Mouse (Mus musculus): ENCODE measurements around the gene Vtcn1. TPM values are rescaled to one million over a fixed set of nuclear protein-coding genes. Genes with fewer than 3 reads are reported as not detected.

Gene Vtcn1
- total RNA-seq, 1 experiment = 0.31 TPM

DNA sequence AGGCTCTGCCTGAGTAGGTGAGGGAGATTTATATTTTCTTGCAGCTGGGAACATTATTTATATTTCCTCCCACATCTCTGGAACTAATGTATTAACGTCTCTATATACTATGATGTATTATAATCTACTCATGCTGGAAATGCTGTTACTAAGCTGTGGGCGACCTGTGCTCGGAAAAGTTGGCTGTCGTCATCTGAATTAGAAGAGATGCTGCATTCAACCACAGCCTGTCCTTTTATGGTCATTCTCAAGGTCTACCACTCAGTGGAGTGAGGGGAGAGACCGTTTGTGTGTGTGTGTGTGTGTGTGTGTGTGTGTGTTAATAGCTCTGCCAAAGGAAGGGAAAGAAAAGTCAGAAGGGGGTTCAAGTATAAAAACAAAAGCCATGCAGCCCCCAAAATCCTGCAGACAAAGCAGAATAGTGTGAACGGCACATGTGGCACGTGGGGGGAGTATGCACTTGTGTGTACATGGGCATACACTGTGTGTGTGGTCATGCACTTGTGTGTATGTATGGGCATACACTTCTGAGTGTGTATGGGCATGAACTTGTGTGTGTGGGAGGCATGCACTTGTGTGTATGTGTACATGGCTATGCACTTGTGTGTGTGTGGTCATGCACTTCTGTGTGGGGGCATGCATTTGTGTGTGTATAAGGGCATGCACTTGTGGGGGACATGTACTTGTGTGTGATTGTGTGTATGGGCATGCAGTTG lies 86.4 kb downstream of the Vtcn1 start:
- Histone ChIP-seq H3K4me1 (ENCODE audit: control insufficient read depth in 2 of 2, insufficient read depth in 2 of 2, low read length in 2 of 2, poor library complexity in 1 of 2) (no peaks in the 10 kb centered on the region), H3K36me3 (ENCODE audit: control insufficient read depth, insufficient read depth, low read length, poor library complexity, severe bottlenecking) (no peaks in the 10 kb centered on the region), H3K27ac (ENCODE audit: insufficient read depth, low read depth, low read length, poor library complexity, severe bottlenecking) (no peak overlapping the region), H3K9me3 (ENCODE audit: control insufficient read depth, insufficient read depth, low read depth, low read length) (no peaks in the 10 kb centered on the region), H3K9ac (ENCODE audit: insufficient read depth, low read depth, low read length, poor library complexity, severe bottlenecking) (no peak overlapping the region), H3K4me3 (ENCODE audit: insufficient read depth in 1 of 2, low read depth in 1 of 2, low read length in 2 of 2, poor library complexity in 1 of 2, severe bottlenecking in 1 of 2) (no peak overlapping the region)
- in situ Hi-C loops (cut with MboI; ENCODE audit: low sequenced_read_pairs in 2 of 2, unreplicated experiment in 2 of 2) = no loop called here
- DNase-seq (ENCODE audit: low read depth, low spot score) = no peak
- TF ChIP-seq MAFK (IDR thresholded peaks at IDR 0.05; ENCODE audit: insufficient read depth, low read depth, low read length) = no peak
- TF ChIP-seq CHD2 (IDR thresholded peaks at IDR 0.05; ENCODE audit: low read depth, low read length) = no peak
- TF ChIP-seq ZNF384 (IDR thresholded peaks at IDR 0.05; ENCODE audit: low read depth, low read length) = no peak
- no peak for TF ChIP-seq HCFC1 (IDR thresholded peaks at IDR 0.05; ENCODE audit: borderline replicate concordance, insufficient read depth, low read length)
- TF ChIP-seq ZC3H11A (IDR thresholded peaks at IDR 0.05; ENCODE audit: borderline replicate concordance, low read depth, low read length) = no peak

DNA sequence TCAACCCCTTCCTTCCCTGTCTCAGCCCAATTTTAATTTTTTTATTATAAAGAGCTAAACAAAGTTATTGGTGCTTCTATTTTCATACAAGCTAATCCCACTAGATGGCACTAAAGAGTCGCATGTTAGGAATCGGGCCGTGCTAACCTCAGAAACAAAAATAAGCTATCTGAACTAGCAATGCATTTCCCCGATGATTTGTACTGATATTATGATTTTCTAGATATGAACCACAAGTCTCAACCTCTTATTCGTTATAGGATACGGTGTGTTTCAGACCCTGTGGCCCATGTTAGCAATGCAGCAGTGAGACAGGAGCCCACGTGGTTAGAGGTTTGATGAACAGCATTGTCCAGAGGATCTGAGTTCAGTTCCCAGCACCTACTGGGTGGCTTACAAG lies 91.6 kb downstream of the Vtcn1 start:
- H3K4me3 ChIP-seq (ENCODE audit: insufficient read depth in 1 of 2, low read depth in 1 of 2, low read length in 2 of 2, poor library complexity in 1 of 2, severe bottlenecking in 1 of 2) = no peak overlapping the region
- in situ Hi-C loops (cut with MboI; ENCODE audit: low sequenced_read_pairs in 2 of 2, unreplicated experiment in 2 of 2) = no loop called here
- H3K9ac ChIP-seq (ENCODE audit: insufficient read depth, low read depth, low read length, poor library complexity, severe bottlenecking) = no peak overlapping the region
- TF ChIP-seq HCFC1 (IDR thresholded peaks at IDR 0.05; ENCODE audit: borderline replicate concordance, insufficient read depth, low read length) = no peak
- no peak for TF ChIP-seq ZNF384 (IDR thresholded peaks at IDR 0.05; ENCODE audit: low read depth, low read length)
- no peak for TF ChIP-seq MAFK (IDR thresholded peaks at IDR 0.05; ENCODE audit: insufficient read depth, low read depth, low read length)
- 0 out of 2 replicates have a peak, but pooled peaks have one; percentile 27 for TF ChIP-seq ZC3H11A (IDR thresholded peaks at IDR 0.05; ENCODE audit: borderline replicate concordance, low read depth, low read length)
- no peak overlapping the region for H3K27ac ChIP-seq (ENCODE audit: insufficient read depth, low read depth, low read length, poor library complexity, severe bottlenecking)
- peak; percentile 30 for DNase-seq (ENCODE audit: low read depth, low spot score)
- no peaks in the 10 kb centered on the region for H3K36me3 ChIP-seq (ENCODE audit: control insufficient read depth, insufficient read depth, low read length, poor library complexity, severe bottlenecking)
- no peaks in the 10 kb centered on the region for H3K9me3 ChIP-seq (ENCODE audit: control insufficient read depth, insufficient read depth, low read depth, low read length)
- H3K4me1 ChIP-seq (ENCODE audit: control insufficient read depth in 2 of 2, insufficient read depth in 2 of 2, low read length in 2 of 2, poor library complexity in 1 of 2) = no peaks in the 10 kb centered on the region

DNA sequence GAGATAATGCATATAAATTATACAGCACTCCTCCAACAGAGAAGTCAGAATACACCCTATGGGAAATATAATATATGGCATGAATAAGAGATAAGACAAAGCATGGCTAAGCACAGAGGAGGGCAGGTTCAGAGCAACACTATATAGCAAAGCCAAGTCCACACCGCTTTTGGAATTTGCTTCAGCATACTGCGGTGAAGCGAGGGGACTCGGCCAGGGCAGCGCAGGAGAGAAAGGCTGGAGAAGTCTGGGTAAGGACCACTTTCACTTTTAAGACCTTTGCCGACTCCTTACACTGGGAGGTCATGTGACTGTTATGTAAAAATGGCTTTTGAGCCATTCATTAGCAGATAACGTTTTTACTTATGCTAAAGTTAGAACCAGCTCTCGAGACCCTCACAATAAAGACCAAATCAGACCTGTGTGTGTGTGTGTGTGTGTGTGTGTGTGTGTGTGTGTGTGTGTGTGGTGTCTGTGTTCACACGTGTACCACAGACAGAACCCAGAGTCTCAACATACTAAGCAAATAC lies 95.4 kb downstream of the Vtcn1 start:
- H3K4me3 ChIP-seq (ENCODE audit: insufficient read depth in 1 of 2, low read depth in 1 of 2, low read length in 2 of 2, poor library complexity in 1 of 2, severe bottlenecking in 1 of 2) = no peak overlapping the region
- in situ Hi-C loops (cut with MboI; ENCODE audit: low sequenced_read_pairs in 2 of 2, unreplicated experiment in 2 of 2) = no loop called here
- no peaks in the 10 kb centered on the region for H3K9me3 ChIP-seq (ENCODE audit: control insufficient read depth, insufficient read depth, low read depth, low read length)
- DNase-seq (ENCODE audit: low read depth, low spot score) = no peak
- no peak for TF ChIP-seq HCFC1 (IDR thresholded peaks at IDR 0.05; ENCODE audit: borderline replicate concordance, insufficient read depth, low read length)
- no peak for TF ChIP-seq MAFK (IDR thresholded peaks at IDR 0.05; ENCODE audit: insufficient read depth, low read depth, low read length)
- H3K27ac ChIP-seq (ENCODE audit: insufficient read depth, low read depth, low read length, poor library complexity, severe bottlenecking) = no peak overlapping the region
- peaks cover 0 to 4% of the 10 kb centered on the region in 2 experiments; a peak in 1 of 4 replicates for H3K4me1 ChIP-seq (ENCODE audit: control insufficient read depth in 2 of 2, insufficient read depth in 2 of 2, low read length in 2 of 2, poor library complexity in 1 of 2)
- H3K9ac ChIP-seq (ENCODE audit: insufficient read depth, low read depth, low read length, poor library complexity, severe bottlenecking) = no peak overlapping the region
- no peaks in the 10 kb centered on the region for H3K36me3 ChIP-seq (ENCODE audit: control insufficient read depth, insufficient read depth, low read length, poor library complexity, severe bottlenecking)

DNA sequence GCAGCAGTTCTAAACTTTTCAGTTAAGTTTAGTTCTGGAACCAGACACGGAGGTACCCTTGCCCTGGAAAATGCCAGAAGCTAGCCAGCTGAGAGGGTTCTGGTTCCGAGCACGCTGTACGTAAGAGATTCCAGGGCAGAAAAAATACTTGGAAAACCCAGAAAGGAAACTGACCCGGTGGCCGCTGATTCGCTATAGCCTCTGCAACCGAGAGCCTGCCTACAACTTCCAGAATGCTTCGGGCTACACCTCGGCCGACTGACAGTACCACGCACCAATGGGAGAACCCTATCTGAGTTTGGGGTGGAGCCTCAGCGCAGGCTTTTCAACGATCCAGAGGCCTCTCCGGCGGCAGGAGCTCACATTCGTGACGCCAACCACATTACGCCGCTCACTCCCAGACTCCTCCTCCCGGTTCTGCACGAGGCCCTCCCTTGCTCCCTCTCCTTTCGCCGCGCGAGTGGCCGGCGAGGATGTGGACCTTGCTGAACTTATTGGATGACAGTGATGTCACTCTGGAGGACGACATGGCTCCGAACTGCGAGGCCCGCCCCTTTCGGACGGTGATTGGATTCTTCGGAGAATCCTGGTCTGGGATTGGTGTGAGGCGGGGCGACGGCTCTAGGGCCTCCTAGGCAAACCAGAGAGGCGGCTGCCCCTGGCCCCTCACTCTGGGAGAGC lies 96.7 kb downstream of the Vtcn1 start, which contains the start of gene Trim45:
Gene Trim45, plus strand, starts transcription at position 378 of the 681 bp plus-strand sequence.
- H3K4me1 ChIP-seq (ENCODE audit: control insufficient read depth in 2 of 2, insufficient read depth in 2 of 2, low read length in 2 of 2, poor library complexity in 1 of 2) = peaks cover 0 to 4% of the 10 kb centered on the region in 2 experiments; a peak in 1 of 4 replicates

More for the DNA sequence above, 96.7 kb downstream of the Vtcn1 start, which contains the start of gene Trim45:
- Histone ChIP-seq H3K9ac (ENCODE audit: insufficient read depth, low read depth, low read length, poor library complexity, severe bottlenecking) (peak within 1 kb of the TSS; percentile 65), H3K4me3 (ENCODE audit: insufficient read depth in 1 of 2, low read depth in 1 of 2, low read length in 2 of 2, poor library complexity in 1 of 2, severe bottlenecking in 1 of 2) (peak within 1 kb of the TSS; percentile 63 to 90), H3K36me3 (ENCODE audit: control insufficient read depth, insufficient read depth, low read length, poor library complexity, severe bottlenecking) (no peaks in the 10 kb centered on the region), H3K9me3 (ENCODE audit: control insufficient read depth, insufficient read depth, low read depth, low read length) (no peaks in the 10 kb centered on the region), H3K27ac (ENCODE audit: insufficient read depth, low read depth, low read length, poor library complexity, severe bottlenecking) (no peak within 1 kb of the TSS)
- in situ Hi-C loops (cut with MboI; ENCODE audit: low sequenced_read_pairs in 2 of 2, unreplicated experiment in 2 of 2) = no loop called here
- TF ChIP-seq MAFK (IDR thresholded peaks at IDR 0.05; ENCODE audit: insufficient read depth, low read depth, low read length) = no peak
- no peak for TF ChIP-seq ZNF384 (IDR thresholded peaks at IDR 0.05; ENCODE audit: low read depth, low read length)
- TF ChIP-seq ZC3H11A (IDR thresholded peaks at IDR 0.05; ENCODE audit: borderline replicate concordance, low read depth, low read length) = no peak; the same call in 1 of the 2 replicates
- TF ChIP-seq HCFC1 (IDR thresholded peaks at IDR 0.05; ENCODE audit: borderline replicate concordance, insufficient read depth, low read length) = peak; percentile 89
- peak; percentile 81 for TF ChIP-seq CHD2 (IDR thresholded peaks at IDR 0.05; ENCODE audit: low read depth, low read length)
- DNase-seq (ENCODE audit: low read depth, low spot score) = peak; percentile 98

Data from ES-E14 (cell line).